11 mouse cellular contexts compared by ENCODE assay signal in genomic region chr17:15828131-15828917, GRCm38 (mm10). TPM values are rescaled to one million over a fixed set of nuclear protein-coding genes. Genes with fewer than 3 reads are reported as not detected.
DNase-seq lines count a peak whose midpoint lies in the region; ATAC-seq and TF ChIP-seq lines count a peak whose summit lies in the region.
"Had no signal": no experiment of that assay in that cellular context is flagged by ENCODE, and none has a peak within 500 bp of the region (broad histone marks: within the 10 kb centered on the region; RNA-seq: fewer than 3 reads in every experiment).

No protein-coding gene starts in this region.

- no peaks in the 10 kb centered on the region for H3K9me3 ChIP-seq in hindbrain, embryonic 14.5 days (ENCODE audit: control insufficient read depth, low read length)
- no peaks in the 10 kb centered on the region for H3K9me3 ChIP-seq in midbrain, embryonic 16.5 days (replicated peaks; ENCODE audit: control insufficient read depth, low read length, poor library complexity, severe bottlenecking)

- H3K4me1 ChIP-seq in hindbrain, embryonic 14.5 days (replicated peaks; ENCODE audit: control insufficient read depth, insufficient read depth, low read length): peaks cover 17% of the 10 kb centered on the region
- H3K4me1 ChIP-seq in midbrain, embryonic 16.5 days (ENCODE audit: control insufficient read depth, insufficient read depth, low read length): peaks cover 36% of the 10 kb centered on the region

- 37% methylated on average over 8 of the region's 8 CpGs for WGBS in hindbrain, embryonic 14.5 days
- WGBS in midbrain, embryonic 16.5 days: 41% methylated on average over 8 of the region's 8 CpGs

- peak; percentile 6; the same call in 1 of the 2 replicates for TF ChIP-seq CTCF in brain, embryonic 14.5 days (IDR thresholded peaks at IDR 0.05; ENCODE audit: borderline replicate concordance, extremely low read depth, insufficient read depth, insufficient read length)

- no peak for TF ChIP-seq POLR2A in brain, embryonic 14.5 days (IDR thresholded peaks at IDR 0.05; ENCODE audit: borderline replicate concordance, extremely low read depth, insufficient read depth, insufficient read length, poor library complexity, severe bottlenecking)

- no peak for ATAC-seq in hindbrain, embryonic 14.5 days (ENCODE audit: low FRiP score)
- no peak for ATAC-seq in midbrain, embryonic 16.5 days

- no peaks in the 10 kb centered on the region for H3K27me3 ChIP-seq in hindbrain, embryonic 14.5 days (ENCODE audit: control insufficient read depth, insufficient read depth, low read length)
- no peaks in the 10 kb centered on the region for H3K27me3 ChIP-seq in midbrain, embryonic 16.5 days (ENCODE audit: control insufficient read depth, insufficient read depth, low read depth, low read length)

- no peaks in the 10 kb centered on the region for H3K36me3 ChIP-seq in hindbrain, embryonic 14.5 days (replicated peaks; ENCODE audit: control insufficient read depth, insufficient read depth)
- H3K36me3 ChIP-seq in midbrain, embryonic 16.5 days (ENCODE audit: control insufficient read depth, insufficient read depth, low read length): no peaks in the 10 kb centered on the region

- peak overlapping the region; percentile 82 for H3K9ac ChIP-seq in hindbrain, embryonic 14.5 days
- peak overlapping the region; percentile 86 for H3K9ac ChIP-seq in midbrain, embryonic 16.5 days (ENCODE audit: low read depth, low read length)

- H3K27ac ChIP-seq in hindbrain, embryonic 14.5 days: peak overlapping the region; percentile 95
- peak overlapping the region; percentile 94 for H3K27ac ChIP-seq in midbrain, embryonic 16.5 days (ENCODE audit: low read length)

- H3K4me2 ChIP-seq in hindbrain, embryonic 14.5 days (replicated peaks): peak overlapping the region; percentile 77
- H3K4me2 ChIP-seq in midbrain, embryonic 16.5 days (ENCODE audit: low read length): peak overlapping the region; percentile 80

- DNase-seq in embryo, embryonic 10 days (ENCODE audit: low spot score): peak; percentile 50
- no peak for DNase-seq in embryo, embryonic 9.5 days (ENCODE audit: extremely low spot score)
- peak; percentile 85 for DNase-seq in brain, embryonic 14.5 days (ENCODE audit: low read depth)
- peak; percentile 74 for DNase-seq in hindbrain, embryonic 14.5 days (ENCODE audit: low spot score)
- no peak for DNase-seq in frontal cortex, postnatal 14 days (ENCODE audit: low spot score in 2 of 2)
- no peak for DNase-seq in lung, postnatal 36 days
- DNase-seq in adipocyte (ENCODE audit: low spot score): no peak
- DNase-seq: adrenal gland, postnatal 36 days; kidney, postnatal 36 days had no signal

- H3K4me3 ChIP-seq in hindbrain, embryonic 14.5 days (replicated peaks; ENCODE audit: low read length): peak overlapping the region; percentile 91
- peak overlapping the region; percentile 83 for H3K4me3 ChIP-seq in midbrain, embryonic 16.5 days (ENCODE audit: low read depth, low read length)
- H3K4me3 ChIP-seq: megakaryocyte, embryonic 14.5 days had no signal

RNA-seq across cellular contexts. Expression of gene Rgmb, which starts 2.5 kb away (rescaled TPM):
- polyA plus RNA-seq in brain, embryonic 14.5 days (2012; rRNA removed): 140 and 187 TPM in 2 replicates
- 95.0 and 100.0 TPM in 2 replicates for polyA plus RNA-seq in hindbrain, embryonic 14.5 days (2014; fragmentation: Nextera tagmentation; extraction: Ambion mirVana)
- 56.8 and 57.1 TPM in 2 replicates for polyA plus RNA-seq in midbrain, embryonic 16.5 days (2015; fragmentation: Nextera tagmentation; extraction: Ambion mirVana)

Comparison
In these comparisons a context has a peak if more than half of its experiments do, and no peak if none do; other contexts are left out.
1. DNase-seq: peak in embryo, embryonic 10 days (single experiment), brain, embryonic 14.5 days (single experiment) and hindbrain, embryonic 14.5 days (single experiment); none in embryo, embryonic 9.5 days (single experiment), frontal cortex, postnatal 14 days (0 of 2), lung, postnatal 36 days (single experiment) and adipocyte (single experiment).